Mouse (Mus musculus) lung, postnatal 0 days (tissue): ENCODE measurements around the gene Lce1f.

Experiments
- CTCF ChIP-seq: IDR thresholded peaks from 2 replicates; pipeline ENCODE4 v1.5.1; 2016; ENCODE audit warnings: antibody characterized with exemption, mild to moderate bottlenecking
- EP300 ChIP-seq: IDR thresholded peaks from 2 replicates; pipeline ENCODE4 v1.6.1; 2016; ENCODE audit warnings: antibody characterized with exemption, mild to moderate bottlenecking, control low read depth

DNA sequence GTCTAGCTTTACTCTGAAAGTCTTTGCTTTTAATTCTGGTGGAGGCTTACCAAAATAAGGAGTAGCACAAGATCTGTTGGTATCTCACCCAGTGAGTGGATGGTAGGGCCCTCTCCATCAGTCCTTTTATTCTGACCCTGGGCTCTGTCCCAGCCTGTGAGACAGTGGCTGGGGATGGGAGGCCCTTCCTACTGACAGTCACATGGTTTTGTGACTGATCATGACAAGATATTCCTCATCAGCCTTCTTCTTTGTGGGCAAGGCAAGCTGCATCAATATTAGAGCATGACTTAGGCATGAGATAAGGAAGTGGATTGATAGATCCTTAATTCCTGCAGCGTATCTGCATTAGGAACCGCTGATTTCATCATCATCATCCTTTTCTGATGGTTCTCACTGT lies 11.2 kb downstream of the Lce1f start, which contains the start of gene Lce1e:
- no peak for TF ChIP-seq CTCF
- TF ChIP-seq EP300 = no peak
